Mouse (Mus musculus): ENCODE measurements around the gene Vamp1. TPM values are rescaled to one million over a fixed set of nuclear protein-coding genes. Genes with fewer than 3 reads are reported as not detected.

The Vamp1 gene
- 3.3 and 3.4 TPM in 2 replicates for polyA plus RNA-seq (2015; fragmentation: Nextera tagmentation; extraction: Ambion mirVana)

DNA sequence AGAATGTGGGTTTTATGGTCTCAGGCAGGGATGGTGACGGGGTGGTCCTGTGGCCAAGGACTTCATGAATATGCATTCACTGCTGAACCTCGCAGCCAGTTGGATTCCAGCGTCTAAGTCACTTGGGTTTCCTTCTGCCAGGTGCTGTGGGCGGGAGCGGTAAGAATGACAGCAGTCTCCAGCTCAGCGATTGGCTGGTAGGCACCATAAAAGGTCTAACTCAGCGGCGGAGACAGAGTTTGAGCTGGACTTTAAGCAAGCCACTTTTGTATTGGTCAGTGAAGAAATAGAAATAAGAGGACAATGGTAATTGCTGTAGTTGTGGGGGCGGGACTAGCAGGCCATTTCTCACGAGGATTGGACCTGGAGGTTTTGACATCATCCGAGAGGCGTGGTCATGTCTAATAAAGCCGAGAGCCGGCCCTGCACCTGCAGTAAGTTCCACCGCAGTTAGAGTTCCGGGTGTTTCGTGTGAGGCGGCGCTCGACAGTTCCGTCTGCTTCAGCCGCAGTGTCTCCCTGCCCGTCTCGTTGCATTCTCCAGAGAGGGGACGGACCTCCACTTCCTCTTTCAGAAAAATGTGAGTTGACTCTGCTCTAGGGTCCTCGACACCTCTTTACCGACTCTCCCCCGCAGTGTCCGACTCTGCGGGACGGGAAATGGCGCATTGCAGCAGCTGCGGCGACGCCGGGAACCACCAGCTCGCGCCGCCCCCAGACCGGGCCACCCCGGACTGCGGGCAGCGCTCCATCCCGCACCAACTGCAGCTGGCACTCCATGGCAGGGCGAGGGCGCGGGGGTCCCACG, at the start of gene Vamp1:
TSS of gene Vamp1 (plus strand) at position 404 of the 807 bp plus-strand sequence.
- Histone ChIP-seq H3K4me2 (replicated peaks; ENCODE audit: low read depth) (peak within 1 kb of the TSS; percentile 98), H3K9me3 (ENCODE audit: control insufficient read depth, low read length) (no peaks in the 10 kb centered on the region), H3K27ac (replicated peaks) (peak within 1 kb of the TSS; percentile 69), H3K36me3 (ENCODE audit: control insufficient read depth, insufficient read depth, low read length) (no peaks in the 10 kb centered on the region), H3K4me3 (ENCODE audit: low read depth, low read length) (peak within 1 kb of the TSS; percentile 68), H3K9ac (ENCODE audit: low read length) (peak within 1 kb of the TSS; percentile 73), H3K27me3 (ENCODE audit: control insufficient read depth, insufficient read depth, low read length) (no peaks in the 10 kb centered on the region), H3K4me1 (replicated peaks; ENCODE audit: control insufficient read depth, insufficient read depth) (no peaks in the 10 kb centered on the region; the same call in 1 of the 2 replicates)
- ATAC-seq (ENCODE audit: low FRiP score, low TSS enrichment), result peak; percentile 99
- WGBS, result under 1% methylated on average over 48 of the region's 48 CpGs
- DNase-seq (ENCODE audit: low spot score), result peak; percentile 96
- TF ChIP-seq CTCF (IDR thresholded peaks at IDR 0.05; ENCODE audit: low read depth) (no peak), EP300 (optimal IDR thresholded peaks at IDR 0.05) (no peak)

DNA sequence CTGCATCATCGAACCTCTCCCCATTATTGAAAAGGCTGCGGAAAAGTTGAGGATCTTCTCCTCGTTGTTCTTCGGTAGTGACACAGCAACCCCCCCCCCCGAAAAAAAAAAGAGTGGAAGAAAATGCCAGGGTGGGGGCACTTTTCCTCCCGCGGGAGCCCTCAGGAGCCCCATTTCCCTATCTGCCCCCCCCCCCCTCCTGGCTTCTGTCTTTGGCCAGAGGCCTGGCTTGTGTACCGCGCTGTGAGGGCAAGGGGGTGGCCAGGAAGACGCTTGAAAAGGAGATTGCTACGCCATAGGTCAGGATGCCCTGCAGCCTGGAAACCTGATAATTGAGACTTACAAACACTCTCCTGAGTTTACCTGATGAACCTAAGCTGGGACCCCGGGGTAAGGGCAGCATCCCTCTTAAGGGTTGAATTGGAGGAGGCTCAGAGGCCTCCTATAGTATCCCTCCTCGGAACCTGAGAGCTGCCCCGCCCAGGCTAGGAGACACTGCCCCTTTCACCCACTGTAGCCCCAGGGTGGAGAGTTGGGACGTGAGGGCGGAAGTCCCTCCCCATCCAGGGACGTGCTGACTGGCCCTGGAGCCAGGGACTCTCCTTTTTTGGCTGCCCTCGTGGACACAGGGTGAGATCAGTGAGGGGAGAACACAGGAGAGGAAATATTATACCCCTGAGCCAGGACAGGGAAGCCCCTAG, 49.1 kb upstream of the Vamp1 start, which contains the start of gene Gapdh:
TSS of gene Gapdh (minus strand) at position 417 of the 701 bp plus-strand sequence.
- 1% methylated on average over 18 of the region's 18 CpGs for WGBS
- Histone ChIP-seq H3K27me3 (ENCODE audit: control insufficient read depth, insufficient read depth, low read length) (no peaks in the 10 kb centered on the region), H3K4me2 (replicated peaks; ENCODE audit: low read depth) (peak within 1 kb of the TSS; percentile 86), H3K36me3 (ENCODE audit: control insufficient read depth, insufficient read depth, low read length) (peaks cover 8% of the 10 kb centered on the region), H3K4me3 (ENCODE audit: low read depth, low read length) (peak within 1 kb of the TSS; percentile 84), H3K9ac (ENCODE audit: low read length) (peak within 1 kb of the TSS; percentile 84), H3K4me1 (replicated peaks; ENCODE audit: control insufficient read depth, insufficient read depth) (peaks cover 10% of the 10 kb centered on the region), H3K27ac (replicated peaks) (peak within 1 kb of the TSS; percentile 97), H3K9me3 (ENCODE audit: control insufficient read depth, low read length) (no peaks in the 10 kb centered on the region)
- no peak for TF ChIP-seq EP300 (optimal IDR thresholded peaks at IDR 0.05)
- peak; percentile 71 for ATAC-seq (ENCODE audit: low FRiP score, low TSS enrichment)
- peak; percentile 86 for DNase-seq (ENCODE audit: low spot score)

DNA sequence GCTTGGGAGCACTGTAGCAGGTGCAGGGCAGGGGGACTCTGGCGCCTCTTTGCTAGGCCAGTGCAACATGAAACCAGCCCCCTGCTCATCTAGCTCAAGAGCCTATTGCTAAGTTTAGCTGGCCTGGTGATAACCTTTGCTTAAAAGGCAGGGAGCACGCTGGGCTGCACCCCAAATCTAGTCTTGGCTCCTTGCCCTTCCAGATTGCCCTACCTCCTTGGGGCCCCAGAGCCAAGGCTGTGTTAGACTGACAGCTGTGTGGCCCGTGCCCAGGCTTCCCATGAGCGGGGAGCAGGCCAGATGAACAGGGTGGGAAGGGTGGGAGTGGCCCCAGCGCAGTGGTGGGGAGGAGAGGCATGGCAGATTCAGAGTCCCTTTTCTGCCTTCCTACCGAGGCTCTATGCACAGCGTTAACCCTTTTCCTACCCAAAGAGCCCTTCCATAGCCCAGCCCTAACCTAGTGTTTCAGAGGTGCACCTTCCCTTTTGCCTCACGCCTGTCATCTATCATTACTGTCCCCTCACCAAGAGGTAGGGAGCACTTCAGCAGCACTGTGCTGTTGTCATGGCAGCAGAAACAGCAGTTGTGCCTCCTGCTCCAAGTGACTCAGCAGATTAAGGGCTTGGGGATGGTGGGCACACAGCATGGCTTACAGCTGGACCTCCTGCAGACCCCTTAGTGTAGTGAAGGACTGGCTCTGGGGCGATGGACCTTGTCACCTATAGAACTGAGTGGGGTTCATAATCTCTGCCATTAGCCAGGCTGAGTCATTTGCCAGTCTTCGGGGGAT, 48.3 kb upstream of the Vamp1 start:
- Histone ChIP-seq H3K4me3 (ENCODE audit: low read depth, low read length) (peak overlapping the region; percentile 84), H3K9ac (ENCODE audit: low read length) (peak overlapping the region; percentile 66), H3K4me2 (replicated peaks; ENCODE audit: low read depth) (peak overlapping the region; percentile 86), H3K36me3 (ENCODE audit: control insufficient read depth, insufficient read depth, low read length) (peaks cover 11% of the 10 kb centered on the region), H3K27ac (replicated peaks) (peak overlapping the region; percentile 97), H3K9me3 (ENCODE audit: control insufficient read depth, low read length) (no peaks in the 10 kb centered on the region), H3K4me1 (replicated peaks; ENCODE audit: control insufficient read depth, insufficient read depth) (peaks cover 10% of the 10 kb centered on the region), H3K27me3 (ENCODE audit: control insufficient read depth, insufficient read depth, low read length) (no peaks in the 10 kb centered on the region)
- peak; percentile 47 for ATAC-seq (ENCODE audit: low FRiP score, low TSS enrichment)
- TF ChIP-seq EP300 (optimal IDR thresholded peaks at IDR 0.05), result no peak
- TF ChIP-seq CTCF (IDR thresholded peaks at IDR 0.05; ENCODE audit: low read depth), result no peak
- WGBS, result 18% methylated on average over 10 of the region's 10 CpGs
- peak; percentile 80 for DNase-seq (ENCODE audit: low spot score)

DNA sequence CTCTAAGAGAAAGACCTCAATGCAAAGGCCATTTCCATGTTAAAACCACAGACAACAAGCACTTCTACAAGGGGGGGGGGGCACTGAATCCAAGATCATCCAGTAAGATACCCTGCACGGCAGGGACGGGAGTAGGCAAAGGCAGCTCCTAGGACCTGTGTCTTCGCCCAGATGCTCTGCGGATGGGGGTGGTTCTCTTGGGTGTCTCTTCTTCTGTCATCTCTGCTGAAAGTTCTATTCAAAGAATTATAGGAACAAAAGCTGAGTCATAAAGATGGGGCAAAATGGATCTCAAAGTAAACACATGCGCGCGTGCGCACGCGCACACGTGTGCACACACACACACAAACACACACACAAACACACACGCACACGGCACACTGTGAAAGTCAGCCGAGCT, 47.3 kb upstream of the Vamp1 start:
- Histone ChIP-seq H3K27me3 (ENCODE audit: control insufficient read depth, insufficient read depth, low read length) (no peaks in the 10 kb centered on the region), H3K4me3 (ENCODE audit: low read depth, low read length) (no peak overlapping the region), H3K4me1 (replicated peaks; ENCODE audit: control insufficient read depth, insufficient read depth) (peaks cover 10% of the 10 kb centered on the region), H3K9me3 (ENCODE audit: control insufficient read depth, low read length) (no peaks in the 10 kb centered on the region), H3K36me3 (ENCODE audit: control insufficient read depth, insufficient read depth, low read length) (peaks cover 16% of the 10 kb centered on the region), H3K9ac (ENCODE audit: low read length) (no peak overlapping the region), H3K4me2 (replicated peaks; ENCODE audit: low read depth) (no peak overlapping the region), H3K27ac (replicated peaks) (no peak overlapping the region; the same call in 1 of the 2 replicates)
- DNase-seq (ENCODE audit: low spot score), result no peak
- ATAC-seq (ENCODE audit: low FRiP score, low TSS enrichment), result no peak
- 86% methylated on average over 14 of the region's 14 CpGs for WGBS
- TF ChIP-seq CTCF (IDR thresholded peaks at IDR 0.05; ENCODE audit: low read depth) (no peak), EP300 (optimal IDR thresholded peaks at IDR 0.05) (no peak)

DNA sequence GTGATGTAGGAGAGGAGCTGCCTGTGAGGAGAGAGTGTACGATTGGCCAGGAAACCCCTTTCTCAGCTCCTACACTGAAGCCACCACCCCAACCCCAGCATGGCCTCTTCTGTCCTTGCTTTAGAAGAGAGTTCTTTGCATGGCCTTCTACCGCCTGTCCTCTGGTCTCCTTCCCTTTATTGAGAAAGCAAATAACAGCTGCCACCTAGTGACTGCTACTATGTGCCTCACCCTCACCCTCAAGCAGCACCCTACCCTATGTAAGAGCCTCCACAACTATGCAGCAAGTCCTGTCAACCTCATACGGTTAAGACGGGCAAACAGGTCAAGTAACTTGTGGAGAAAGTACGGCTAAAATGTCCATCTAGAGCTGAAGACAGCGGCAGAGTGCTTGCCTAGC, 45.2 kb upstream of the Vamp1 start:
- DNase-seq (ENCODE audit: low spot score) (no peak), ATAC-seq (ENCODE audit: low FRiP score, low TSS enrichment) (no peak)
- no peak overlapping the region for H3K4me3 ChIP-seq (ENCODE audit: low read depth, low read length)
- H3K4me2 ChIP-seq (replicated peaks; ENCODE audit: low read depth), result no peak overlapping the region
- 64% methylated on average over 6 of the region's 6 CpGs for WGBS
- no peaks in the 10 kb centered on the region for H3K27me3 ChIP-seq (ENCODE audit: control insufficient read depth, insufficient read depth, low read length)
- TF ChIP-seq CTCF (IDR thresholded peaks at IDR 0.05; ENCODE audit: low read depth), result peak; percentile 61
- no peak for TF ChIP-seq EP300 (optimal IDR thresholded peaks at IDR 0.05)
- no peaks in the 10 kb centered on the region for H3K9me3 ChIP-seq (ENCODE audit: control insufficient read depth, low read length)
- peaks cover 23% of the 10 kb centered on the region for H3K36me3 ChIP-seq (ENCODE audit: control insufficient read depth, insufficient read depth, low read length)
- peaks cover 5% of the 10 kb centered on the region for H3K4me1 ChIP-seq (replicated peaks; ENCODE audit: control insufficient read depth, insufficient read depth)
- H3K9ac ChIP-seq (ENCODE audit: low read length), result no peak overlapping the region
- no peak overlapping the region for H3K27ac ChIP-seq (replicated peaks)
